Mouse (Mus musculus) thymus, postnatal 14 days (tissue): ENCODE results near the gene Wnt10a.
"Not testable (repeated sequence)": the region's sequence is repeated elsewhere in the genome, so short reads cannot be mapped to it uniquely, and the experiment has no call there.

Experiments
- DNase-seq: peaks from one replicate; pipeline ENCODE4 v3.0.0; 2021

The Wnt10a gene

GRCm38 (mm10) chr1:74787846-74788245 lies 3.5 kb upstream of the Wnt10a start:
- DNase-seq = peak; percentile 76

GRCm38 (mm10) chr1:74788603-74789176 lies 2.6 kb upstream of the Wnt10a start:
- DNase-seq = no peak

GRCm38 (mm10) chr1:74790095-74790494 lies 1.2 kb upstream of the Wnt10a start:
- no peak for DNase-seq

GRCm38 (mm10) chr1:74792831-74793660 lies 1.7 kb downstream of the Wnt10a start:
- DNase-seq = no peak

- no peak for DNase-seq
Observed at GRCm38 (mm10) chr1:74794487-74795144, 3.3 kb downstream of the Wnt10a start.

- no peak for DNase-seq
Observed at GRCm38 (mm10) chr1:74795145-74795529, 3.8 kb downstream of the Wnt10a start.

- no peak for DNase-seq
Observed at GRCm38 (mm10) chr1:74797459-74797858, 6.1 kb downstream of the Wnt10a start.

- DNase-seq = no peak
Observed at GRCm38 (mm10) chr1:74800424-74800888, 9.1 kb downstream of the Wnt10a start.

GRCm38 (mm10) chr1:74801631-74802140 lies 10.4 kb downstream of the Wnt10a start:
- no peak for DNase-seq

- DNase-seq = peak; percentile 87
Observed at GRCm38 (mm10) chr1:74802795-74803656, 11.7 kb downstream of the Wnt10a start.

GRCm38 (mm10) chr1:74804211-74804870 lies 13.0 kb downstream of the Wnt10a start:
- DNase-seq = no peak

GRCm38 (mm10) chr1:74805340-74805835 lies 14.1 kb downstream of the Wnt10a start:
- DNase-seq = no peak

- no peak for DNase-seq
Observed at GRCm38 (mm10) chr1:74805843-74806242, 14.5 kb downstream of the Wnt10a start.

GRCm38 (mm10) chr1:74806360-74807311 lies 15.3 kb downstream of the Wnt10a start:
- DNase-seq = peak; percentile 51

GRCm38 (mm10) chr1:74807551-74808071 lies 16.3 kb downstream of the Wnt10a start:
- DNase-seq = no peak

- DNase-seq = peak; percentile 87
Observed at GRCm38 (mm10) chr1:74808078-74808477, 16.8 kb downstream of the Wnt10a start.

- no peak for DNase-seq
Observed at GRCm38 (mm10) chr1:74809007-74809406, 17.7 kb downstream of the Wnt10a start.

GRCm38 (mm10) chr1:74814931-74815647 lies 23.8 kb downstream of the Wnt10a start:
- no peak for DNase-seq

GRCm38 (mm10) chr1:74815965-74816364 lies 24.6 kb downstream of the Wnt10a start:
- not testable (repeated sequence) for DNase-seq
